Mouse (Mus musculus): ENCODE data around the gene Ube2v1. TPM values are rescaled to one million over a fixed set of nuclear protein-coding genes. Genes with fewer than 3 reads are reported as not detected.
A peak's percentile ranks its signal among the peaks of the same experiment; 100 is the strongest.

Gene Ube2v1
- 322 TPM for polyA plus RNA-seq (2012; fragmentation: generic; extraction: Trizol)

DNA sequence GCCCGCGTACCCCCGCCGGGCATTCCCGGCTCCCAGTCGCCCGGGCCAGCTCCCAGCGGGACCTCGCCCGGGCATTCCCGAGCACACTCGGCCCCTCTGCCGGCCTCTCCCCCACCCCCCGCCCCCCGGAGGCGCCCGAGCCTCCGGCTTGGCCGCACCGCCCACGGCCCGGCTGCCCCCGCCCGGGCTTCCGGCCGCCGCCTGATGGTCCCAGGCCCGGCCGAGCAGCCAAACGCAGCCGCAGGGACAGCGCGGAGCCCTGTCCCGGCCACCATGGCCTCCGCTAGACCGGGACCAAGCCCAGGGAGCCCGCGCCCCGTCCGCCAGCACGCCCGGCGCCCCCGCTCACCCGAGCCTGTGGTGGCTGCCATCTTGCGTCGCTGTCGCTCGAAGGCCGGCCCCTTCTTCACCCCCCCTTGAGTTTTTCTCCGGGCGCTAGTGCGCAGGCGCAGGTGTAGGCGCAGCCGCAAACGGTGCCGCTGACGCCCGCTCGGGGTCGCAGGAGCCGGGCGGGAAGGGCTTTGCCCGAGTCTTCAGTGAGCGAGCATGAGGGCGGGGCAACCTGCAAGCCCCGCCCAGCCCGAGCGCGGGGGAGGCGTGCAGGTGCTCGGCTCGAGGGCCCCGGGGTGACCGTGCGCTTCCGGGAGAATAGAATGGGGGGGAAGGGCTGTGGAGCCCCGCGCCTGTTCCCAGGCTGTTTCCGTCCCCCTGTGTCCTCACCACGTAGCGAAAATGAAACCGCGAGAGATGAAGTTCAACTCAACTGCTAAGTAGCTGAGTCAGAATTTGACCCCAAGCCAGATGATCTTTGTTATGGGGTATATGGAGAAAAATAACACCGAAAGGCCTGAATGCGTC is at the start of gene Ube2v1:
Gene Ube2v1, minus strand, starts transcription at position 505 of the 858 bp plus-strand sequence.
- H3K79me2 ChIP-seq (ENCODE audit: control insufficient read depth, insufficient read depth): peaks cover 46% of the 10 kb centered on the region
- peaks cover 8% of the 10 kb centered on the region for H3K36me3 ChIP-seq (ENCODE audit: control insufficient read depth, insufficient read depth)
- peak within 1 kb of the TSS; percentile 99 for H3K4me2 ChIP-seq (ENCODE audit: low read depth)
- H3K27me3 ChIP-seq (ENCODE audit: control insufficient read depth, insufficient read depth, insufficient read length): no peaks in the 10 kb centered on the region
- peak within 1 kb of the TSS; percentile 49 for H3K4me3 ChIP-seq
- peak; percentile 75 for TF ChIP-seq POLR2A (IDR thresholded peaks at IDR 0.05; ENCODE audit: insufficient read length, low read depth)
- TF ChIP-seq MAX (IDR thresholded peaks at IDR 0.05; ENCODE audit: low read depth): no peak
- TF ChIP-seq POLR2AphosphoS2 (IDR thresholded peaks at IDR 0.05; ENCODE audit: insufficient read length, low read depth): peak; percentile 57
- peak in 1 of 3 experiments; percentile 54 for TF ChIP-seq MYOG (IDR thresholded peaks at IDR 0.05; ENCODE audit: control insufficient read depth in 1 of 3, insufficient read depth in 1 of 3, insufficient read length in 2 of 3, low read depth in 2 of 3)
- TF ChIP-seq MYOD1 (IDR thresholded peaks at IDR 0.05; ENCODE audit: control insufficient read depth in 1 of 3, insufficient read length in 2 of 3, low read depth in 2 of 3): peak in 1 of 3 experiments; percentile 49
- no peak for TF ChIP-seq CEBPB (IDR thresholded peaks at IDR 0.05; ENCODE audit: insufficient read depth, poor library complexity, severe bottlenecking)
- TF ChIP-seq SRF (IDR thresholded peaks at IDR 0.05; ENCODE audit: control insufficient read depth, insufficient read length, low read depth): no peak
- peak within 1 kb of the TSS; percentile 93 for H3ac ChIP-seq (ENCODE audit: control insufficient read depth, insufficient read length)

DNA sequence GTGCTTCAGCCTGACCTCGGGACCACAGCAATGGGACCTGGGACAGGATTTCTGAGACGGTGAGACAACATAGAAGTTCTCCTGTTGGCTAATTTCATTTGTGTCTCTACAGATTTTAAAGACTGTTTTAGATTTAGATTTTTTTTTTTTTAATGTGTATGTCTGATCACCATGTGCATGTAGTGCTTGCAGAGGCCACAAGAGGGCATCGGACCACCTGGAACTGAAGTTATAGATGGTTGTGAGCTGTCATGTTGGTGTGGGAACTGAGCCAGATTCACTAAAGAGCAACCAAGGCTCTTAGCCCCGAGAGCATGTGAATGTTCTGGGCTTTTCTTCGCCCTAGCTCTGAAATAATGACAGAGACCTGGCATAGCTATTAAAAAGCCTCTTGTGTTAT is 48.8 kb upstream of the Ube2v1 start:
- TF ChIP-seq POLR2AphosphoS2 (IDR thresholded peaks at IDR 0.05; ENCODE audit: insufficient read length, low read depth) (no peak), MYOD1 (IDR thresholded peaks at IDR 0.05; ENCODE audit: control insufficient read depth in 1 of 3, insufficient read length in 2 of 3, low read depth in 2 of 3) (no peak), REST (IDR thresholded peaks at IDR 0.05; ENCODE audit: insufficient read depth, insufficient read length) (no peak), SRF (IDR thresholded peaks at IDR 0.05; ENCODE audit: control insufficient read depth, insufficient read length, low read depth) (no peak), POLR2A (IDR thresholded peaks at IDR 0.05; ENCODE audit: insufficient read length, low read depth) (no peak), USF1 (IDR thresholded peaks at IDR 0.05; ENCODE audit: low read depth) (no peak), MYOG (IDR thresholded peaks at IDR 0.05; ENCODE audit: control insufficient read depth in 1 of 3, insufficient read depth in 1 of 3, insufficient read length in 2 of 3, low read depth in 2 of 3) (no peak), E2F4 (IDR thresholded peaks at IDR 0.05; ENCODE audit: insufficient read depth) (no peak), TCF12 (IDR thresholded peaks at IDR 0.05; ENCODE audit: insufficient read depth, poor library complexity, severe bottlenecking) (no peak), MAX (IDR thresholded peaks at IDR 0.05; ENCODE audit: low read depth) (no peak), TCF3 (IDR thresholded peaks at IDR 0.05; ENCODE audit: insufficient read length, low read depth) (no peak), CEBPB (IDR thresholded peaks at IDR 0.05; ENCODE audit: insufficient read depth, poor library complexity, severe bottlenecking) (no peak)
- Histone ChIP-seq H3K4me2 (ENCODE audit: low read depth) (no peak overlapping the region), H3K36me3 (ENCODE audit: control insufficient read depth, insufficient read depth) (no peaks in the 10 kb centered on the region), H3K4me3 (no peak overlapping the region), H3K27me3 (ENCODE audit: control insufficient read depth, insufficient read depth, insufficient read length) (no peaks in the 10 kb centered on the region), H3K79me2 (ENCODE audit: control insufficient read depth, insufficient read depth) (no peaks in the 10 kb centered on the region), H3ac (ENCODE audit: control insufficient read depth, insufficient read length) (no peak overlapping the region)

DNA sequence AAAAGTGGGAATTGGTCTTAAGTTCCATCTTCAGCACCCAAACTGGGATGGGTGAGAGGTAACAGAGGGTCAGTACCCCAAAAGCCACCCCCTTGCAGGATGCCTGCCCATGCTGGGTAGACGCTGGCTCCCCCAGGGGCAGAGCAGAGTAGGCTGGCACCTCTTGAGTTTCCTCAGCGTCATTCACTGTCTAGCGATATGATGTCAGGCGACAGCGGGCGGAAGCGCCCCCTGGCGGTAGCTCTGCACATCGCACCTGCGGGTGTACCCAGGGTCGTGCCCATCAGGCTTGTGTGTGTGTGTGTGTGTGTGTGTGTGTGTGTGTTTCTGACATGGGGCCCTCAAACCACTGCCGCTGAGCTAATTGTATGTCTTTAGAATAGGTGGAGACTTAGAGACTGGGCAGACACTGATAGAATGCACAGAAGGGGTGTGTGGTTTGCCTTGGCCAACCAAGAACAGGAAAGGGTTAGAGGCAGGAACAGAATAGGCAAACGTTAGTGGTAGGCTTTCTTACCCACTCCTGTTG is 48.1 kb upstream of the Ube2v1 start:
- no peak overlapping the region for H3K4me3 ChIP-seq
- H3K27me3 ChIP-seq (ENCODE audit: control insufficient read depth, insufficient read depth, insufficient read length): no peaks in the 10 kb centered on the region
- no peak overlapping the region for H3K4me2 ChIP-seq (ENCODE audit: low read depth)
- no peak for TF ChIP-seq USF1 (IDR thresholded peaks at IDR 0.05; ENCODE audit: low read depth)
- no peak for TF ChIP-seq MAX (IDR thresholded peaks at IDR 0.05; ENCODE audit: low read depth)
- TF ChIP-seq MYOG (IDR thresholded peaks at IDR 0.05; ENCODE audit: control insufficient read depth in 1 of 3, insufficient read depth in 1 of 3, insufficient read length in 2 of 3, low read depth in 2 of 3): peak in 1 of 3 experiments; percentile 42
- TF ChIP-seq CEBPB (IDR thresholded peaks at IDR 0.05; ENCODE audit: insufficient read depth, poor library complexity, severe bottlenecking): no peak
- no peak for TF ChIP-seq POLR2A (IDR thresholded peaks at IDR 0.05; ENCODE audit: insufficient read length, low read depth)
- peak; percentile 58 for TF ChIP-seq POLR2AphosphoS2 (IDR thresholded peaks at IDR 0.05; ENCODE audit: insufficient read length, low read depth)
- no peak for TF ChIP-seq TCF3 (IDR thresholded peaks at IDR 0.05; ENCODE audit: insufficient read length, low read depth)
- TF ChIP-seq MYOD1 (IDR thresholded peaks at IDR 0.05; ENCODE audit: control insufficient read depth in 1 of 3, insufficient read length in 2 of 3, low read depth in 2 of 3): peak in 2 of 3 experiments; percentile 50 to 65
- TF ChIP-seq E2F4 (IDR thresholded peaks at IDR 0.05; ENCODE audit: insufficient read depth): no peak
- TF ChIP-seq SRF (IDR thresholded peaks at IDR 0.05; ENCODE audit: control insufficient read depth, insufficient read length, low read depth): no peak
- no peak overlapping the region for H3ac ChIP-seq (ENCODE audit: control insufficient read depth, insufficient read length)
- H3K36me3 ChIP-seq (ENCODE audit: control insufficient read depth, insufficient read depth): no peaks in the 10 kb centered on the region
- H3K79me2 ChIP-seq (ENCODE audit: control insufficient read depth, insufficient read depth): no peaks in the 10 kb centered on the region

DNA sequence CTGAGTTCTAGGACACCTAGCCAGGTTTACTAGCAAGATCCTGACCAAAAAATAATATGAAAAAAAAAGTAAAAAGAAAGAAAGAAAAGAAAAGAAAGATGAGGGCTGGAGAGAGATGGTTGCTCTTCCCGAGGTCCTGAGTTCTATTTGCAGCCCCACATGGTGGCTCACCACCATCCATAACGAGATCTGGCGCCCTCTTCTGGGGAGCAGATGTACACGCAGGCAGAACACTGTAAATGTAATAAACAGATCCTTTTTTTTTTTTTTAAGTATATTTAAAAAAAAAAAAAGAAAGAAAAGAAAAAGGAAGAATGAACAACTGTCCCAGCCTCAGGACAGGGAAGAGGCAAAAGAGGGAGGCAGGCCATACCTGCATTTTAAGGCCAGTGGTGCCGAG is 46.7 kb upstream of the Ube2v1 start:
- no peak overlapping the region for H3ac ChIP-seq (ENCODE audit: control insufficient read depth, insufficient read length)
- no peaks in the 10 kb centered on the region for H3K79me2 ChIP-seq (ENCODE audit: control insufficient read depth, insufficient read depth)

More for the DNA sequence above, 46.7 kb upstream of the Ube2v1 start:
- Histone ChIP-seq H3K4me3 (no peak overlapping the region), H3K36me3 (ENCODE audit: control insufficient read depth, insufficient read depth) (no peaks in the 10 kb centered on the region), H3K4me2 (ENCODE audit: low read depth) (no peak overlapping the region), H3K27me3 (ENCODE audit: control insufficient read depth, insufficient read depth, insufficient read length) (no peaks in the 10 kb centered on the region)
- TF ChIP-seq POLR2A (IDR thresholded peaks at IDR 0.05; ENCODE audit: insufficient read length, low read depth) (no peak), MAX (IDR thresholded peaks at IDR 0.05; ENCODE audit: low read depth) (no peak), E2F4 (IDR thresholded peaks at IDR 0.05; ENCODE audit: insufficient read depth) (no peak), SRF (IDR thresholded peaks at IDR 0.05; ENCODE audit: control insufficient read depth, insufficient read length, low read depth) (no peak), MYOG (IDR thresholded peaks at IDR 0.05; ENCODE audit: control insufficient read depth in 1 of 3, insufficient read depth in 1 of 3, insufficient read length in 2 of 3, low read depth in 2 of 3) (no peak), TCF12 (IDR thresholded peaks at IDR 0.05; ENCODE audit: insufficient read depth, poor library complexity, severe bottlenecking) (no peak), CEBPB (IDR thresholded peaks at IDR 0.05; ENCODE audit: insufficient read depth, poor library complexity, severe bottlenecking) (no peak), MYOD1 (IDR thresholded peaks at IDR 0.05; ENCODE audit: control insufficient read depth in 1 of 3, insufficient read length in 2 of 3, low read depth in 2 of 3) (no peak), TCF3 (IDR thresholded peaks at IDR 0.05; ENCODE audit: insufficient read length, low read depth) (no peak), REST (IDR thresholded peaks at IDR 0.05; ENCODE audit: insufficient read depth, insufficient read length) (no peak), POLR2AphosphoS2 (IDR thresholded peaks at IDR 0.05; ENCODE audit: insufficient read length, low read depth) (no peak), USF1 (IDR thresholded peaks at IDR 0.05; ENCODE audit: low read depth) (no peak)

Measured in myocyte (in vitro differentiated cells).